Mouse (Mus musculus) stomach, embryonic 16.5 days (tissue): ENCODE measurements around the gene Chn2. TPM values are rescaled to one million over a fixed set of nuclear protein-coding genes. Genes with fewer than 3 reads are reported as not detected.

Source experiments
- ATAC-seq: fragments of 200-750 bp; cut with Nextera tagmentation; 2 replicates; pipeline ENCODE4 v1.8.0; 2017; ENCODE audit warnings: moderate number of reproducible peaks, moderate TSS enrichment; ENCODE audit not compliant: insufficient read depth, low FRiP score
- H3K27ac ChIP-seq: fragments of 300-500 bp; sonication (generic); 2 replicates; pipeline ENCODE4 v1.5.1; 2014; ENCODE audit warnings: low read length
- H3K27me3 ChIP-seq: fragments of 300-500 bp; sonication (generic); 2 replicates; pipeline ENCODE4 v1.6.1; 2014; ENCODE audit warnings: low read length, control low read depth, mixed read lengths; ENCODE audit not compliant: control insufficient read depth, insufficient read depth
- H3K36me3 ChIP-seq: fragments of 300-500 bp; sonication (generic); 2 replicates; pipeline ENCODE4 v1.6.1; 2014; ENCODE audit warnings: low read length; ENCODE audit not compliant: control insufficient read depth, insufficient read depth
- H3K4me1 ChIP-seq: fragments of 300-500 bp; sonication (generic); 2 replicates; pipeline ENCODE4 v1.6.1; 2014; ENCODE audit warnings: low read length, control low read depth, mixed read lengths; ENCODE audit not compliant: control insufficient read depth, insufficient read depth
- H3K4me2 ChIP-seq: fragments of 300-500 bp; sonication (generic); 2 replicates; pipeline ENCODE4 v1.6.1; 2014; ENCODE audit warnings: low read depth, low read length, mixed read lengths
- H3K4me3 ChIP-seq: fragments of 300-500 bp; sonication (generic); replicated peaks from 2 replicates; pipeline ENCODE4 v1.5.1; 2014; ENCODE audit warnings: mild to moderate bottlenecking, low read length
- H3K9ac ChIP-seq: fragments of 300-500 bp; sonication (generic); 2 replicates; pipeline ENCODE4 v1.6.1; 2014; ENCODE audit warnings: low read length
- H3K9me3 ChIP-seq: fragments of 300-500 bp; sonication (generic); replicated peaks from 2 replicates; pipeline ENCODE4 v1.6.1; 2016; ENCODE audit warnings: low read length, control low read depth; ENCODE audit not compliant: control insufficient read depth
- WGBS: fragments of 180-500 bp; shearing (Covaris S2); extraction: QIAGEN DNeasy Blood & Tissue Kit; methylation state at CpG from one replicate; pipeline ENCODE4 v1.1.7; 2014; 5-methylcytosine and 5-hydroxymethylcytosine counted together
- polyA plus RNA-seq: library from polyadenylated mRNA; unstranded; fragments of >200 nt; fragmentation: Nextera tagmentation; extraction: Ambion mirVana; gene quantifications from 2 replicates; pipeline ENCODE4 v1.2.1, GENCODE M21; 2015

Chn2 gene
- polyA plus RNA-seq, 1 experiment from 2014 or later, result 16.2 TPM

- no peaks in the 10 kb centered on the region for H3K36me3 ChIP-seq
- no peak overlapping the region for H3K9ac ChIP-seq
- WGBS, result 82% methylated on average over 3 of the region's 3 CpGs
- no peaks in the 10 kb centered on the region for H3K9me3 ChIP-seq
- H3K4me3 ChIP-seq, result no peak overlapping the region
- no peak overlapping the region for H3K4me2 ChIP-seq
- no peaks in the 10 kb centered on the region for H3K27me3 ChIP-seq
- peaks cover 35% of the 10 kb centered on the region for H3K4me1 ChIP-seq
- peak; percentile 25; the same call in 1 of the 2 replicates for ATAC-seq
- peak overlapping the region; percentile 6 for H3K27ac ChIP-seq
Measured at GRCm38 (mm10) chr6:54060258-54060657, 20.9 kb downstream of the Chn2 start.

- Histone ChIP-seq H3K4me3 (no peak overlapping the region), H3K27me3 (no peaks in the 10 kb centered on the region), H3K36me3 (no peaks in the 10 kb centered on the region), H3K9me3 (no peaks in the 10 kb centered on the region), H3K4me1 (peaks cover 27% of the 10 kb centered on the region), H3K9ac (no peak overlapping the region), H3K4me2 (peak overlapping the region; percentile 20; the same call in 1 of the 2 replicates), H3K27ac (no peak overlapping the region)
- ATAC-seq, result no peak
- WGBS, result 23% methylated on average over 9 of the region's 9 CpGs
Measured at GRCm38 (mm10) chr6:54061375-54061774, 22.0 kb downstream of the Chn2 start.

- no peak overlapping the region for H3K27ac ChIP-seq
- no peaks in the 10 kb centered on the region for H3K36me3 ChIP-seq
- no peak overlapping the region for H3K4me3 ChIP-seq
- no peak overlapping the region for H3K9ac ChIP-seq
- peaks cover 21% of the 10 kb centered on the region for H3K4me1 ChIP-seq
- WGBS, result 70% methylated on average over 6 of the region's 6 CpGs
- H3K27me3 ChIP-seq, result no peaks in the 10 kb centered on the region
- no peak overlapping the region for H3K4me2 ChIP-seq
- no peak for ATAC-seq
- H3K9me3 ChIP-seq, result no peaks in the 10 kb centered on the region
Measured at GRCm38 (mm10) chr6:54063878-54064277, 24.5 kb downstream of the Chn2 start.

GRCm38 (mm10) chr6:54067380-54067779, 28.0 kb downstream of the Chn2 start:
- no peak for ATAC-seq
- H3K27ac ChIP-seq, result no peak overlapping the region
- H3K4me2 ChIP-seq, result no peak overlapping the region
- H3K9me3 ChIP-seq, result no peaks in the 10 kb centered on the region
- no peak overlapping the region for H3K9ac ChIP-seq
- no peaks in the 10 kb centered on the region for H3K36me3 ChIP-seq
- WGBS, result 61% methylated on average over 5 of the region's 5 CpGs
- H3K4me3 ChIP-seq, result no peak overlapping the region
- no peaks in the 10 kb centered on the region for H3K27me3 ChIP-seq
- H3K4me1 ChIP-seq, result peaks cover 8% of the 10 kb centered on the region

GRCm38 (mm10) chr6:54068882-54069281, 29.5 kb downstream of the Chn2 start:
- no peaks in the 10 kb centered on the region for H3K27me3 ChIP-seq
- ATAC-seq, result no peak

GRCm38 (mm10) chr6:54070736-54071135, 31.4 kb downstream of the Chn2 start:
- no peak overlapping the region for H3K9ac ChIP-seq
- WGBS, result 42% methylated on average over 6 of the region's 6 CpGs
- no peak overlapping the region for H3K4me2 ChIP-seq
- no peaks in the 10 kb centered on the region for H3K36me3 ChIP-seq
- H3K4me1 ChIP-seq, result peaks cover 10% of the 10 kb centered on the region; the same call in 1 of the 2 replicates
- no peaks in the 10 kb centered on the region for H3K9me3 ChIP-seq
- no peak for ATAC-seq
- no peak overlapping the region for H3K27ac ChIP-seq
- no peaks in the 10 kb centered on the region for H3K27me3 ChIP-seq
- no peak overlapping the region for H3K4me3 ChIP-seq

More at GRCm38 (mm10) chr6:54068882-54069281, 29.5 kb downstream of the Chn2 start:
- WGBS, result 71% methylated on average over 5 of the region's 5 CpGs
- Histone ChIP-seq H3K36me3 (no peaks in the 10 kb centered on the region), H3K9me3 (no peaks in the 10 kb centered on the region), H3K9ac (no peak overlapping the region), H3K4me1 (0 out of 2 replicates have a peak, but pooled peaks cover 3% of the 10 kb centered on the region), H3K27ac (no peak overlapping the region), H3K4me3 (no peak overlapping the region), H3K4me2 (no peak overlapping the region)

GRCm38 (mm10) chr6:54071478-54071877, 32.1 kb downstream of the Chn2 start:
- 63% methylated on average over 4 of the region's 4 CpGs for WGBS
- no peak overlapping the region for H3K4me3 ChIP-seq

GRCm38 (mm10) chr6:54074454-54074853, 35.1 kb downstream of the Chn2 start:
- Histone ChIP-seq H3K4me1 (peaks cover 10% of the 10 kb centered on the region; the same call in 1 of the 2 replicates), H3K27me3 (no peaks in the 10 kb centered on the region), H3K27ac (no peak overlapping the region), H3K4me2 (no peak overlapping the region), H3K36me3 (no peaks in the 10 kb centered on the region), H3K9ac (no peak overlapping the region), H3K4me3 (no peak overlapping the region), H3K9me3 (no peaks in the 10 kb centered on the region)
- WGBS, result 50% methylated on average over 4 of the region's 4 CpGs
- ATAC-seq, result no peak

More at GRCm38 (mm10) chr6:54071478-54071877, 32.1 kb downstream of the Chn2 start:
- Histone ChIP-seq H3K36me3 (no peaks in the 10 kb centered on the region), H3K27me3 (no peaks in the 10 kb centered on the region), H3K4me1 (peaks cover 10% of the 10 kb centered on the region; the same call in 1 of the 2 replicates), H3K9ac (no peak overlapping the region), H3K4me2 (no peak overlapping the region), H3K9me3 (no peaks in the 10 kb centered on the region), H3K27ac (no peak overlapping the region)
- 0 out of 2 replicates have a peak, but pooled peaks have one; percentile 56 for ATAC-seq

GRCm38 (mm10) chr6:54075419-54075818, 36.1 kb downstream of the Chn2 start:
- Histone ChIP-seq H3K27me3 (no peaks in the 10 kb centered on the region), H3K4me3 (no peak overlapping the region), H3K36me3 (no peaks in the 10 kb centered on the region), H3K4me1 (peaks cover 10% of the 10 kb centered on the region; the same call in 1 of the 2 replicates), H3K27ac (no peak overlapping the region), H3K9ac (no peak overlapping the region), H3K4me2 (no peak overlapping the region), H3K9me3 (no peaks in the 10 kb centered on the region)
- WGBS, result 85% methylated on average over 6 of the region's 6 CpGs
- no peak for ATAC-seq
